Mouse (Mus musculus) yolk sac, embryonic 10.5 days (tissue): ENCODE data around the gene Rhot2.
A peak's percentile ranks its signal among the peaks of the same experiment; 100 is the strongest.

Experiments used
- DNase-seq: peaks from one replicate; pipeline ENCODE4 v3.0.0-alpha.2; 2017; ENCODE audit warnings: low spot score

Gene Rhot2

GRCm38 (mm10) chr17:25796211-25796771 is 48.4 kb downstream of the Rhot2 start:
- no peak for DNase-seq

GRCm38 (mm10) chr17:25795609-25796092 is 49.0 kb downstream of the Rhot2 start, which contains the start of gene AC134908.4:
TSS of gene AC134908.4 (minus strand) at chr17:25795659.
- peak; percentile 69 for DNase-seq

DNA sequence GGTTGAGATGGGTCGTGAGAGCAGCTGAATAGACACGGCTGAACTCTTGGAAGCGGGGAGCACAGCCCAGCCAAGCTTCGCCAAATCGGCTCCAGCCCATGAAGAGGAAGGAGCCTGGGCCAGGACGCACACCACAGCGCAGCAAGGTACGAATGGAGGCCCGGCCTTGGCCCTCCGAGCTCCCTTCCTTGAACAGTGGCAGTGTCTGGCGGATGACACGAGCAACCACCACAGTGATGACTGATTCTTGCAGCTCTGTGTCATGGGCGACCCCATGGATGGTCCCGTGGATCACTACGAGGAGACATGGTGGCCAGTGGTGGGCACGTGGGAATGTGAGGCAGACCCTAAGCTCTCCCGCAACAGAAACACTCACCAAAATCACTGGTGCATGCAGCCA is 49.7 kb downstream of the Rhot2 start:
- DNase-seq: no peak

GRCm38 (mm10) chr17:25794197-25794596 is 50.5 kb downstream of the Rhot2 start:
- DNase-seq: no peak

- peak; percentile 71 for DNase-seq
Measured at GRCm38 (mm10) chr17:25792615-25793014, 52.0 kb downstream of the Rhot2 start, which contains the start of gene Fam173a. TSS of gene Fam173a (minus strand) at chr17:25792901.

- DNase-seq: peak; percentile 85
Measured at GRCm38 (mm10) chr17:25791843-25792527, 52.7 kb downstream of the Rhot2 start.

- DNase-seq: peak; percentile 24
Measured at GRCm38 (mm10) chr17:25791320-25791842, 53.3 kb downstream of the Rhot2 start.
